Mouse (Mus musculus) left cerebral cortex, postnatal 4 days (tissue): ENCODE results near the gene Rabac1. TPM values are rescaled to one million over a fixed set of nuclear protein-coding genes. Genes with fewer than 3 reads are reported as not detected.

Experiments used
- DNase-seq: peaks from one replicate; pipeline ENCODE4 v3.0.0-alpha.2; 2022
- intact Hi-C: fragments of 180-260 bp; cut with DNase I; formaldehyde crosslinking; loops from one replicate; pipeline ENCODE4 v1.15.1; 2025
- total RNA-seq, 2 experiments: library from RNA; stranded (reverse); gene quantifications; 2 replicates each; pipeline ENCODE4 v1.2.3; 2021

Gene Rabac1
- total RNA-seq, 2 experiments from 2014 or later = 246 to 251 TPM

DNA sequence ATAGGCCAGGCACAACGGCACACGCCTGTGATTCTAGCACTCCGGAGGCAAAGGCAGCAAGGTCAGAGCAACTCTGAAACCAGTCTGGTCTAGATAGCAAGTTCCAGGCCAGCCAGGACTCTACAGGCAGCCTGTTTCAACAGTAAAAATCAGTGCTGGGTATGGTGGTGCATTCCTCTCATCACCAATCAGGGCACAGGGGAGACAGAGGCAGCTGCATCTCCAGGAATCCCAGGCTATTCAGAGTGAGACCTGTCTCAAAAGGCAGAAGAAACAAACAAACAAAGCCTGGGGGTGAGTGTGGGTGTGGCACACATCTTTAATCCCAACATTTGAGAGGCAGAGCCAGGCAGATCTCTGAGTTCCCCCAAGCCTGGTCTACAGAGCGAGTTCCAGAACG is 10.8 kb upstream of the Rabac1 start:
- DNase-seq = no peak
- intact Hi-C loops = no loop called here

DNA sequence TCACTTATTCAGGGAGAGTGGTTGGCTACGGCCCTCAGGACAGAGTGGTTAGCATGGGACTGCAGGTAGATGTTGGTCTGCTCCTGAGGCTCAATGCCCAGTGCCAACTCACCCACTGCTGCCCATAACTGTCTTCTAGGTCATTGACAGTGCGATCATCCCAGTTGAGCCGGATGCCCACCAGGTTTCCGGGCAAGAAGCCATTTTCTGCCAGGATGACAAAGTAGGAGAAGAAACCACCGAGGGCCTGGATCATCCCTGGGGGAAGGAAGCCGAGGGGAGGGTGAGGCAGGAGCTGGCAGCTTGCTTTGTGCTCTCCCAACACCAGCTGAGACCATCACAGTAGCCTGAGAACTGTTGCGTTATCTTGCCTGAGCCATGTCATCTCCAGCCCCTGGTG is 7.9 kb upstream of the Rabac1 start:
- DNase-seq = no peak
- intact Hi-C loops = no loop called here

DNA sequence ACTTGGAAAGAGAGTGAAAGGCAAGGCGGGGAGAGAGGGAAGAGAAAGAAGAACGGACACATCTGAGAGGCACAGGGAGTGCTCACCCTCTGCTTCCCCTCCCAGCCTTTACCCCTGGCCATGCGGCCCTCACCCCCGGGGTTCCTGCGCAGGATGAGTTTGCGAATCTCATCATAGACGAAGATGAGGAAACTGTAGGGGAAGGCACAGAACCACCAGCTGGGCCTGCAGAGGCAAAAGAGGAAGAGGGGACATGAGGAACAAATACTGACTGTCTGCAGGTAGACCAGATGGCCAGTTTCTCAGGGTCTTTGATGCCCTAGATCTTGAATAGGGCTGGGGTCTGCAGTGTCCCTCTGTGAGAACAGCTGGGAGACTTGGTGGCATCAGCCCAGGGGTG is 6.2 kb upstream of the Rabac1 start:
- DNase-seq = no peak
- intact Hi-C loops = no loop called here

DNA sequence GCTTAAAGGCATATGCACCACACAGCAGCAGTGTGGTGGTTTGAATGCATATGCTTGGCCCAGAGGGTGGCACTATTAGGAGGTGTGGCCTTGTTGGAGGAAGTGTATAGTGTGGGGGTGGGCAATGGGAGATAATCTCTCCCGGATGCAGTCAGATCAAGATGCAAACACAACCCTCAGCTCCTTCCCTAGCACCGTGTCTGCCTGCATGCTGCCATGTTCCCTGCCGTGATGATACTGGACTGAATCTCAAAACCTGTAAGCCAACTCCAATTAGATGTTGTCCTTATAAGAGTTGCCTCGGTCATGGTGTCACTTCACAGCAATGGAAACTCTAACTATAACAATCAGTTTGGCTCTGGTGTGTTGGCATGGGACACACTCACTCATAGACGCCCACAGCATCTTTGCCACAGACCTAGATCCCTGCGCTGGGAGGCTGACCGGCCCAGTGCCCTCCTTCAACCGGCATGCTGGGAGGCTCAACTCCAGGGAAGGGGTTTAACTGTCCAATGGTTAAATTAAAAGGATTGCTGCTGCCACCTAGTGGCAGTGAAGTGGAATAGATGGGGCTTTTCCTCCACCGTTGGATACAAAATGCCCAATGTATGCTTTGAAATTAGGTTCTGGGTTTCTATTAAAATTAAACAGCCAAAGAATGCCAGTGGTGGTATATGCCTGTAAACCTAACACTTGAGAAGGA is 2.5 kb upstream of the Rabac1 start:
- intact Hi-C loops = no loop called here
- DNase-seq = peak; percentile 52

DNA sequence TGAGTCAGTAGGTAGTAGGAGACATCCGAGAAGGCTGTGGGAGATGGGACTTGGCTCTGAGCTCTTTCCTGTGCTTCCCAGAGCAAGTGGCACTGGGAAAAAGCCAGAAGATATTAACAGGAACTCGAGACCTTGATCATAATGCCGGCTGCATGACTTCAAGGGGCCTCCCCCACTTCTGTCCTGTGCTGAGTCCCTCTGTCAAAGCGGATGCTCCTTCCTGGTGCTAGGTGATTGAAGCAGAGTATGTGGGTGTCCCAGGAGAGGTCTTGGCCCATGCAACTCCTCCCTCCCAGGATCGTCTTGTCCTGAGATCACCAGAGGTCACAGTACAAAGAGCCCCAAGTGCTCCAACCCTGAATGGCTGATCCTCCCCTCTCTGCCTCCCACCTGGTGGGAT is 1.3 kb upstream of the Rabac1 start:
- intact Hi-C loops = no loop called here

DNA sequence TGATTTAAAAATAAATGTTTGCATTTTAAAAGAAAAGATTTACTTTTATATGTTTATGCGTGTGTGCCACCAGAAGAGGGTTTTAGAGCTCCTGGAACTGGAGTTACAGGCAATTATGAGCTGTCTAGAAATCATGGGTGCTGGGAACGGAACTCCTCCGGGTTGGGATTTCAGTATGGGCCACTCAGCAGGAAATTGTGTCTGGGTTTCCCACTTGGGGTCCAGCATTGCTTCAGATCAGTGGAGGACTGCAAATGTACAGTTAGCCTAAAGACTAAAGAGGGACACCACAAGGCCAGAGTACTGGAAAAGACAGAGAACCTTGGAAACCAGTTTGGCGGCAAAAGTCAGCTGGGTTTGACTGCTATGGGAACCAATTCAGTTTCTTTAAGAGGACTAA is 654 bp upstream of the Rabac1 start:
- no peak for DNase-seq
- intact Hi-C loops = no loop called here

More for the DNA sequence above, 1.3 kb upstream of the Rabac1 start:
- DNase-seq = no peak

DNA sequence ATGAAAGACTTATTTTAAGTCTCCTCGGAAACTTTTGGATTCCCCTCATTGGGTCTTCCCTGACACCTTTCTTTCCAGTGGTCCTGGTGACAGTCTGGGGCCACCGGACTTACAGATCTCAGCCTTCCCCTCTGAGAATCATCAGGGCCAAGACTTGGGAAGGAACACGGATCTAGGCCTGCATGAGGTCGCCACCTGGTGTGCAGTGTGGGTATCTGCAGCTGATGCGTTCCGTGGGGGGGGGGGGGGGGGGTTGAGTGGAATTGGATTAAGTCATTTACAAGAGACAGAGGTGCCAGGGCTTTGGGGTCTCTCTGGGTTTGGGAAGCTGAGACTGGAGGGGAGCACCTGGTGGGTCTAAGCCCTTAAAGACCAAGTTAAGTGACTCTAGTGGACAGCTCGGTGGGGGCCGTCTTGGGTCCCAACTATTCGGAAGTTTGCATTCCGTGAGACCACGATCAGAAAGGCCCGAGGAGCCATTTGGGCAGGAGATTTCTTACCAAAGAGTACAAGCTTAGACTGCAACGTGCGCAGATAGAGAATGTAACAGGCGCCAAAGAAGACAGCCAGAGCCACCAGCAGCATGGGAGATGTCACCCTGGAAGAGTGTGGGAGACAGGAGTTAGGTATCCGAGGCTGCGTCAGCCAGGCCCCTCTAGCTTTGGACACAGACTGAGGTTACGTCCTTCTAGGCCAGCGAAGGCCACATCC is 1.1 kb downstream of the Rabac1 start:
- peak; percentile 66 for DNase-seq
- intact Hi-C loops = no loop called here

DNA sequence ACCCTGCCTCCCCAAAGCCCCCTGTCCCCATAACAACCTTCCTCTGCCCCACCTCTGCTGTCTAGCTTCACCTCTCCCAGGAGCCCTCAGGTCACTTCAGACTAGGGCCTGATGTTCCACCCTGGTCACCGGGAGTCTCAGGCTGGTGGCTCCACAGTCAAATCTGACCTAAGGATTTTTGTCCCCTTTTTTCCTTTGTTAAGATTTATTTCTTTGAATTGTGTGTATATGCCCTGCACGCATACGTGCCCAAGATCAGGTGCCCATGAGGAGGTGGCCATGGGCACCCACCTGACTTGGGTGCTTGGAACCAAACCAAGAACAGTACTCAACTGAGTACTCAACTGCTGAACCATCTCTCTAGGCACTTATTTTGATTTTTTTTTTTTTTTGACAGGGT is 2.2 kb downstream of the Rabac1 start:
- intact Hi-C loops = no loop called here
- no peak for DNase-seq

DNA sequence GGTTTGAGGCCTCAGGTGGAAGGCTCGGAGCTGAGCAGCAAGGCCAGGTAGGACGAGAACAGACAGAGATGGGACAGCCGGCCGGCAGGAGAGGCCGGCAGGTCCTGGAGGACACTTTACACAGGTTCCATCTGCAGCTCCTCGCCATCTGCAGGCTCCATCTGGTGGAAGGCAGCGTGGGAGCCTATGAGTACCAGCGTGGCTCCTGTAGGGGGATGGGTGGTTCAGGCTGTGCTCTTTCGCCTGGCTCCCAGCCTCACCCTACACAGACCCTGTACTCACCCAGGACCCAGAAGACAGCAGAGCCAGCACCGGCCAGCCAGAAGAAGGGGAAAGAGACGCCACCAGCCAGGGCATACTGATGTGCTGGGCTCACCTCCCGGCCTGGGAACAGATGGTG is 2.7 kb downstream of the Rabac1 start:
- DNase-seq = peak; percentile 56
- intact Hi-C loops = loop anchor here (5.0 kb wide), 1 partner anchor 78 kb away; no protein-coding TSS in a partner anchor

DNA sequence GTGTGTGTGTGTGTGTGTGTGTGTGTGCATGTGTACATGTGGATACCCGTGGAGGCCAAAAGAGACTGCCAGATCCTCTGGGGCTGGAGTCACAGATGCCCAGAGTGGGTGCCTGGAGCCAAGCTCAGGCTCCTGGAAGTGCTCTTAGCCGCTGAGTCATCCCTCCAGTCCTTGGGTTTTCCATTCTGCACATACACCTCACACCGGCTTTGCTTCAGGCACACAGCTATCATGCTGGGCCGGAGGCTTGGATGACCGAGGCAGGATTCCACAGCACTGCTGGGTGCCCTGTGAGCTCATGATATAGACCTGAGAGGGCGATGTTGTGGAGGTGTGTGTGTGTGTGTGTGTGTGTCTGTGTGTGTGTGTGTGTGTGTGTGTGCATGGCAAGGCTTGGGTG is 4.1 kb downstream of the Rabac1 start:
- intact Hi-C loops = loop anchor here (5.0 kb wide), 1 partner anchor 76 kb away; no protein-coding TSS in a partner anchor
- DNase-seq = no peak

DNA sequence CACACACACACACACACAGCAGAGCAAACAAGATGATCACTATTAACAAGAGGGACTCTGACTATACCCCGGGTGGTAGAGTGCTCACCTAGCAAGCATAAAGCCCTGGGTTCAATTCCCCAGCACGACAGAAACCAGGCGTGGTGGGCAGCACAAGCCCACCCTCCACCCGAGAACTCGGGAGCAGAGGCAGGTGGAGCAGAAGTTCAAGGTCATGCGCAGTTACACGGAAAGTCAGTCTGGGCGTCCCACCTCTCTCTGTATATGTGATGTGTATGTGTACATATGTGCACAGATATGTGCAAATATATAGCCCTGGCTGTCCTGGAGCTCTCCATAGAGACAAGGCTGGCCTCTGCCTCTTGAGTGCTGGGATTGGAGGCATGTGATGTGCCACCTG is 4.6 kb downstream of the Rabac1 start:
- no peak for DNase-seq
- intact Hi-C loops = loop anchor here (5.0 kb wide), 1 partner anchor 76 kb away; no protein-coding TSS in a partner anchor

DNA sequence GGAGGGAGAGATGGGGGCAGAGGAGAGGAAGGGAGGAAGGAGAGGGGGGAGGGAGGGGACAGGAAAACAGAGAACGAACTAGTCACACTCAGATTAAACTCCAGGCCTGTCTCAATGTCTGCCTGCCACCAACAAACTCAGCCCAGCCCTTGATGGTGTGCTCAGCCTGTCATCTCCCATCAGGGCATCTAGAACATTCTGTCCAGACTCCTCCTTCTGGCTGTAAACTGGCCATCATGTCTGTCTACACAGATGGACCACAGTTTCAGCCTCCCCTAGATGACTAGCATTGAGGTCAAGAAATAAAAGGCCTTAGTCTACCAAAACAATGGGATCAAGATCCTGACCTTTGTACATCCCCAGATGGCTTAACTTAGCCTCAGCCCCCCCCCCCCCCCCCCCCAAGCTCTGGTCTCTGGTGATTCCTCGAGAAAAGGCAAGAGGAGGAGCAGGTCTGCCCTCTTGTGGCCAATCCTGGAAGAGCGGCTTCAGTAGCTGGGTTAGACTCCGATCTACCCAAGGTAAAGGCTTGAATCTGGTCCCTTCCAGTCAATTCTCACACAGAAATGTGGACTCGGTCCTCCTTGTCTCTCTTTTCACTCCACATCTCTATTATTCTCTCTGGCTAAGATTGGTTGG is 7.5 kb downstream of the Rabac1 start:
- DNase-seq = peak; percentile 82
- intact Hi-C loops = loop anchor here (5.0 kb wide), 1 partner anchor 73 kb away; no protein-coding TSS in a partner anchor

DNA sequence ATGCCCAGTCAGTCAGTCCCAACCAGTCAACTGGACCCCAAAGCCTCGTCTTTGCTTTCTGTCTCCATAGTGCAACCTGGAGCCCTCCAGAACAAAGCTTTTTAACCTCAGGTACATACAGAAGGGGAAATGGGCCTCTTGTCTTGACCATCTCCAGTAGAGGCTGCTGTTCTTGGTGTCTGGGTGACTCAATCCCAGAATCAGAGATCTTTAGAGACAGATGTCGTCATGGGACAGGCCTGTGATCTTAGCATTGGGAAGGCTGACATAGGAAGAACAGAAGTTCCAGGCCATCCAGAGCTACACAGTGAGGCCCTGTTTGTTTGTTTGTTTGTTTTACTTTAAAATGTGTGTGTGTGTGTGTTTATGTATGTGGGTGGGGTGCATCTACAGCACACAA is 8.3 kb downstream of the Rabac1 start:
- intact Hi-C loops = no loop called here

DNA sequence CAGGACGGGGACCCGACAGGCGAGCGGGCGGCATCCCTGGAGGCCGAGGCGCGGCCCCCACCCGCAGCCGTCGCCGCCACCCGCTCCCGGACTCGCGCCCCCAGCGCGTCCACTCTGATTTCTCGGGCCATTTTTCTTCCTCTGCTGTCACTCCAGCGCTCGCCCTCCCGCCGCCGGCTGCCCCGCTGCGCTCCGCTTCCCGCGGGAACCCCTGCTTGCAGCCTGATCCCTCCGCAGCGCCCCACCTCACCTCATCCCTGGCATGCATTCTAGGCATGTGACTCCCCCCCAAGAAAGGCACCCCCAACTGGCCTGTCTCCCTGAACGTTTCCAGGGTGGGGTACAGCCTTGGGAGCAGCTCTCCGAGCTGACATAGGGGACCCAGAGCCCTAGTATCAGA is 17.3 kb downstream of the Rabac1 start:
- intact Hi-C loops = no loop called here
- DNase-seq = no peak

More for the DNA sequence above, 8.3 kb downstream of the Rabac1 start:
- DNase-seq = no peak

DNA sequence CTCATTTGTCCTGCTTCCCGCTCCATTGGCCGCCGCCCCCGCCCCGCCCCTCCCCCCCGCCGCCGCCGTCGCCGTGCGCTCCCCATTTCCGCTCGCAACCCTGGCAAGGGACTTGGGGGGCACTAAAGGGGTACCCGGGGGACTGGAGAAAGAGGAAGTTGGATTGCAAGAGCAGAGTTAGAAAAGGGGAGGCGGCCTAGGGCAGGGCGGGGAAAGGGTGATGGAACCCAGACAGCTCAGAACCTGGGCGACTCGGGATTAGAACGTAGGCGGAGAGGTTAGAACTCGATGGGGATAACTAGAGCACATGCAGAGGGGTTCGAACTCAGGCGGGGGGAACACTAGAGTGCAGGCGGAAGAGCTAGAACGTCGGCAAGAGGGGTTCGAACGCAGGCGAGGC is 18.1 kb downstream of the Rabac1 start:
- DNase-seq = no peak
- intact Hi-C loops = no loop called here

DNA sequence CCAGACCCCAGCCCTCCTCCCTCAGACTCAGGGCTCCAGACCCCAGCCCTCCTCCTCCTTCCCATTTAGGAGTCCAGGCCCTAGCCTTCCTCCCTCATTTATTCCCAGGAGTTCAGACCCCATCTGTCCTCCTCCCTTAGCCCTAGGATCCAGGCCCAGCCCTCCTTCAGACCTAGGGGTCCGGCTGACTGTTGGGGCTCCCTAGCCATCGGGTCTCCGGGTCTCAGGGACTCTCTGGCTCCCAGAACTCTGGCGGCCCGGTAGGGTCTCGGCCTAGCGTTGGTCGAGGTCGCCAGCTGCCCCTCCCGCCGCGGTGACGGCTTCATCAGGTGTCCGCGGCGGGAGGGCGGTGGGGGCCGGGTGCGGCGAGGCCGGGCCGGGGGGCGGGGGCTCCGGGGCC is 18.6 kb downstream of the Rabac1 start:
- DNase-seq = no peak
- intact Hi-C loops = no loop called here

DNA sequence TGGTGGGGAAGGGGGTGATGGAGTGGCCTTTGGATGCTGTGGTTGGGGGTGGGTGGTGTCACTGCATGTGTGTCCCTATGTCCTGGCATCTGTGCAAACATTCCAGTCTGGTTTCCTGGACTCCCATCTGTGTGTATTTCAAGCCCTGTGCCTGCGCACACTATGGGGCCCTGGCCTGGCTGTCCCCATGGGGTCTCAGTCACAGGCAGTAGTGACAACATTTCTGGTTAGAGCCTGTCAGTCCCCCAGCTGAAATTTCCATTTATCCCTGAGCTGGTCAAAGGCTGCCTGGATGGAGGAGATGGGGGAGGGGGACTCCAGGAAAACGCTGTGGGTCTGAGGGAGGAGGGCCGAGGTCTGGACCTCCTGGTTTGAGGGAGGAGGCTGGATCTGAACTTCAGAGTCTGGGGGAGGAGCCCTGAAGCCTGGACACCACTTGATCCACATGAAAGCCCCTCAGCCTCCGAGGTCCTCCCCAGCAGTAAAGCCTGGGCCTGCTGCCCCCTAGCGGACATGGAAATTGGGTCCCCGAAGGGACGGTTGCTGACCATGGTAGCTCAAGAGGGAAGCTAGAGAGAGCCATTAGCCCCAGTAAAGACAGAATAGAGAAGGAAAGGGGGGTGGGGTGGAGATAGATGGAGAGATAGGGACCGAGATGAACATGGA is 22.5 kb downstream of the Rabac1 start:
- DNase-seq = peak; percentile 85
- intact Hi-C loops = no loop called here

DNA sequence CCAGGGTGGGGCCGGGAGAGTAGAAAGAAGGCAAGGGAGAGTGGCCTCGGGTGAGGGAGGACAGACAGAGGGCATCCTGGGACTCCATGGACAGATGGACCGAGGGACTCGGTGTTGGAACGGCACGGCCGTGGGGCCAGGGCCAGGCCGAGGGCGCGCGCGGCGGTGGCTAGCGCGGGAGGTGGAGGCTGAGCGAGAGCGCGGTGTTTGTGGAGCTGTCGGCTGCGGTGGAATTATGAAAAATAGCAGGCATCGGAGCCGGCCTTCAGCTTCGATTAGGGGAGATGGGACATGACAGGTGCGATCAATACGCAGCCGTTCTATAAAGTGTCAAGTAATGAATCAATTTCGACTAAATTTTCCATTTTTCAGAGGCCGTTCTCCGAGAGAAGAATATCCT is 23.8 kb downstream of the Rabac1 start:
- intact Hi-C loops = no loop called here

DNA sequence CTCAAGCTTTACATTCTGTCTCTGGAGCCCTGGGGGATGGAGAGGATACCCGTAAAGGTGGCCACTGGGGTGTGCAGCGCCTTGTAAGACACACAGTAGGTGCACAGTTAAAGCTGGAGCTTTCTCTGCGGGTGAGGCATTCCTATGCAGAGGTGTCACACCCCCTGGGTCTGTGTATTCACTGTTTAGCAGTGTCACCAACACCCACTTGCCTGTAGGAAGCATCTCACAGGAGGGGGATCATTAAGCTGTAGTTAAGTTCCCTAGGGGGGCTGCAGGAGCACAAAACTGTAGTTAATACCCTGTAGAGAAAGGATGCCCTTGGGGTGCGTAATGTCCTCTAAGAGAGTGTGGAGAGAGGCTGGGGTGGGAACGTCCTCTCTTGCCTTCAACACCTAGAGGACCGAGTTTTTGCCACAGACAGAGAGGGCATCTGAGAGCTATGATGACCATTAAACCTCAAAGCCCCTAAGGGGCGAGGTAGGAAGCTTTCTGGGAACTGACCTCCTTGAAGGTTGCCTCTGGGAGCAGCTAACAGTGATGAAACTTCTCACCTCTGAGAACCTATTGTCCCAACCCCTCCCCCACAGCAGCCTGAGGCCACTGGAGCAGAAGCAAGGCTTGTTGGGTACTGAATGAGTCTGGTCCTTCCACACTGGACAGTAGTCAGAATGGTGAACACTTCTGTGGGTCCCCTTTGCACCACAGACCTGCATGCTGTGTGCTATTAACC is 25.1 kb downstream of the Rabac1 start:
- DNase-seq = no peak
- intact Hi-C loops = no loop called here

More for the DNA sequence above, 23.8 kb downstream of the Rabac1 start:
- no peak for DNase-seq

DNA sequence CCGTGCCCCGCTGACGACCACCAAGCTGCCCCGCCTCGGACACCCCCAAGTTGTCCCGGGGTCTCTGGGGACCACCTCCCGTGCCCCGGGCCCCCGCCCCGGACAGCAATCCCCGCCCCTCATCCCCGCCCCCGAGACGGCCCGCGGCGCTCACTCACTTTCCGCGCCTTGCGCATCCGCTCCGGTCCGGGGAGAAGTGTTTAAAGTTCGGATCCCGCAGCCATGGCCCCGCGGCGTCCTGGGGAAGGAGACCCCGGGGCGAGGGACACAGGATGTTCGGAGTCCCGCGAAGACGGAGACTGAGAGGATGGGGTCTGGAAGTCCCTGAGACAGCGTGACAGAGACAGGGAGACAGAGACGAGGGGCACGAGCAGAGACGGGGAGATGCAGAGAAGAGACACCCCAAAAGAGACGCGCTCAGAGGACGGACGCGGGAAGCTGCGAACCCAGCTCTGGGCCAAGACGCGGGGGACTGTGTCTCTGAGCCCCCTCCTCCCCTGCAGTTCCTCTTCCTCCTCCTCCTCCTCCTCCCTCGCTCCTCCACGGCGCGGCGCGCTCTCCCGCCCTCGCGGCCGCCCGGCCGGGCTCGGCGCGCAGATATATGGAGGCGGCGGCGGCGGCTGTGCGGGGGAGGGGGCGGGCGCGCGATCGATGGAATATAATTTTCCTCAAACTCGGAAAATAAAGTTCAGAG is 28.1 kb downstream of the Rabac1 start, which contains the start of gene Gm4881:
Gene Gm4881 (minus strand): TSS at position 238 of the 694 bp plus-strand sequence.
- DNase-seq = no peak
- intact Hi-C loops = no loop called here
